Mouse (Mus musculus) fat pad, adult 2 months (tissue): Measurements from ENCODE around the gene Gmeb1.
A peak's percentile ranks its signal among the peaks of the same experiment; 100 is the strongest.
"Not testable (repeated sequence)": the region's sequence is repeated elsewhere in the genome, so short reads cannot be mapped to it uniquely, and the experiment has no call there.

ENCODE experiments used
- DNase-seq: peaks from one replicate; pipeline ENCODE4 v3.0.0-alpha.2; 2011; ENCODE audit warnings: low read depth, low spot score; ENCODE audit errors: extremely low read depth

The Gmeb1 gene

GRCm38 (mm10) chr4:132230422-132230821, 31.0 kb downstream of the Gmeb1 start:
- no peak for DNase-seq

GRCm38 (mm10) chr4:132222001-132222400, 39.4 kb downstream of the Gmeb1 start:
- DNase-seq, result not testable (repeated sequence)

GRCm38 (mm10) chr4:132218439-132218838, 43.0 kb downstream of the Gmeb1 start:
- not testable (repeated sequence) for DNase-seq

- no peak for DNase-seq
Observed at GRCm38 (mm10) chr4:132217781-132218180, 43.6 kb downstream of the Gmeb1 start.

- no peak for DNase-seq
Observed at GRCm38 (mm10) chr4:132216602-132217001, 44.8 kb downstream of the Gmeb1 start.

GRCm38 (mm10) chr4:132214847-132215246, 46.6 kb downstream of the Gmeb1 start:
- no peak for DNase-seq

- DNase-seq, result no peak
Observed at GRCm38 (mm10) chr4:132211953-132212734, 49.3 kb downstream of the Gmeb1 start, which contains the start of gene Ythdf2. Ythdf2 (minus strand) TSS chr4:132212303.

- DNase-seq, result no peak
Observed at GRCm38 (mm10) chr4:132211091-132211942, 50.1 kb downstream of the Gmeb1 start.

GRCm38 (mm10) chr4:132210325-132210724, 51.1 kb downstream of the Gmeb1 start:
- peak; percentile 68 for DNase-seq

GRCm38 (mm10) chr4:132209299-132209698, 52.1 kb downstream of the Gmeb1 start:
- peak; percentile 96 for DNase-seq

GRCm38 (mm10) chr4:132207280-132207679, 54.1 kb downstream of the Gmeb1 start:
- DNase-seq, result peak; percentile 49

- DNase-seq, result no peak
Observed at GRCm38 (mm10) chr4:132198771-132199170, 62.6 kb downstream of the Gmeb1 start.

GRCm38 (mm10) chr4:132198285-132198712, 63.1 kb downstream of the Gmeb1 start:
- DNase-seq, result no peak

GRCm38 (mm10) chr4:132194975-132195374, 66.4 kb downstream of the Gmeb1 start:
- DNase-seq, result no peak

- DNase-seq, result no peak
Observed at GRCm38 (mm10) chr4:132194373-132194772, 67.0 kb downstream of the Gmeb1 start.

- DNase-seq, result no peak
Observed at GRCm38 (mm10) chr4:132187826-132188401, 73.5 kb downstream of the Gmeb1 start.

GRCm38 (mm10) chr4:132183162-132183561, 78.2 kb downstream of the Gmeb1 start:
- DNase-seq, result no peak

- DNase-seq, result peak; percentile 76
Observed at GRCm38 (mm10) chr4:132181721-132182658, 79.4 kb downstream of the Gmeb1 start.

GRCm38 (mm10) chr4:132180710-132181109, 80.7 kb downstream of the Gmeb1 start:
- no peak for DNase-seq

- no peak for DNase-seq
Observed at GRCm38 (mm10) chr4:132178630-132179059, 82.8 kb downstream of the Gmeb1 start.
